Mouse (Mus musculus): ENCODE measurements around the gene B4galt2.

GRCm38 (mm10) chr4:117836204-117836767, 47.0 kb downstream of the B4galt2 start:
- TF ChIP-seq MAX (IDR thresholded peaks at IDR 0.05) (no peak), CTCF (IDR thresholded peaks at IDR 0.05; ENCODE audit: control insufficient read depth, insufficient read depth, insufficient read length) (no peak), MYOG (IDR thresholded peaks at IDR 0.05; ENCODE audit: control insufficient read depth, extremely low read depth, insufficient read length) (no peak), MYOD1 (IDR thresholded peaks at IDR 0.05; ENCODE audit: control insufficient read depth, insufficient read length, low read depth) (no peak)

Data from C2C12 (cell line).